Mouse (Mus musculus) limb, embryonic 14.5 days (tissue): ENCODE data around the gene Acat1. TPM values are rescaled to one million over a fixed set of nuclear protein-coding genes. Genes with fewer than 3 reads are reported as not detected.

Source experiments
- ATAC-seq: fragments of 200-750 bp; cut with Nextera tagmentation; 2 replicates; pipeline ENCODE4 v1.8.0; 2017; ENCODE audit warnings: low read depth, moderate number of reproducible peaks, moderate TSS enrichment; ENCODE audit not compliant: low FRiP score
- DNase-seq: peaks from one replicate; pipeline ENCODE4 v3.0.0-alpha.2; 2015; ENCODE audit warnings: low spot score
- H3K27ac ChIP-seq: fragments of 300-500 bp; sonication (generic); replicated peaks from 2 replicates; pipeline ENCODE4 v1.5.1; 2014; ENCODE audit warnings: low read depth, mild to moderate bottlenecking, low read length, moderate library complexity, mixed read lengths
- H3K27me3 ChIP-seq: fragments of 300-500 bp; sonication (generic); 2 replicates; pipeline ENCODE4 v1.6.1; 2014; ENCODE audit warnings: low read length, mixed read lengths; ENCODE audit not compliant: control insufficient read depth, insufficient read depth
- H3K36me3 ChIP-seq: fragments of 300-500 bp; sonication (generic); 2 replicates; pipeline ENCODE4 v1.6.1; 2014; ENCODE audit warnings: mild to moderate bottlenecking, low read length, moderate library complexity, mixed read lengths; ENCODE audit not compliant: control insufficient read depth, insufficient read depth
- H3K4me1 ChIP-seq: fragments of 300-500 bp; sonication (generic); 2 replicates; pipeline ENCODE4 v1.6.1; 2014; ENCODE audit warnings: antibody characterized with exemption, low read length, mixed read lengths; ENCODE audit not compliant: control insufficient read depth, insufficient read depth
- H3K4me2 ChIP-seq: fragments of 300-500 bp; sonication (generic); replicated peaks from 2 replicates; pipeline ENCODE4 v1.6.1; 2014; ENCODE audit warnings: low read depth, mild to moderate bottlenecking, low read length, moderate library complexity; ENCODE audit not compliant: severe bottlenecking
- H3K4me3 ChIP-seq: fragments of 300-500 bp; sonication (generic); replicated peaks from 2 replicates; pipeline ENCODE4 v1.5.1; 2014; ENCODE audit warnings: low read length
- H3K9ac ChIP-seq: fragments of 300-500 bp; sonication (generic); 2 replicates; pipeline ENCODE4 v1.6.1; 2014; ENCODE audit warnings: mild to moderate bottlenecking, low read depth, low read length, moderate library complexity; ENCODE audit not compliant: severe bottlenecking
- H3K9me3 ChIP-seq: fragments of 300-500 bp; sonication (generic); 2 replicates; pipeline ENCODE4 v1.6.1; 2016; ENCODE audit warnings: low read length; ENCODE audit not compliant: control insufficient read depth
- POLR2A ChIP-seq: fragments of 200-500 bp; IDR thresholded peaks from 2 replicates; pipeline ENCODE4 v1.8.0; 2012; ENCODE audit warnings: inconsistent platforms, mild to moderate bottlenecking, moderate library complexity, borderline replicate concordance; ENCODE audit not compliant: insufficient read depth, insufficient read length; ENCODE audit errors: extremely low read depth
- WGBS: fragments of 180-500 bp; shearing (Covaris S2); extraction: QIAGEN DNeasy Blood & Tissue Kit; methylation state at CpG from one replicate; pipeline ENCODE4 v1.1.7; 2014; 5-methylcytosine and 5-hydroxymethylcytosine counted together
- polyA plus RNA-seq, 2 experiments: library from polyadenylated mRNA; depleted of rRNA in 1 of 2; stranded (reverse) in 1 of 2; unstranded in 1 of 2; fragments of >200 nt; fragmentation: Nextera tagmentation in 1 of 2; extraction: Ambion mirVana in 1 of 2; gene quantifications; 2 replicates each; pipeline versions ENCODE4 v1.2.1 to v1.2.3; 2012 to 2014

The Acat1 gene
- polyA plus RNA-seq, 2 experiments, result 105 to 166 TPM

- H3K4me3 ChIP-seq, result peak overlapping the region; percentile 85
- 18% methylated on average over 17 of the region's 17 CpGs for WGBS
- DNase-seq (no peak), ATAC-seq (no peak)
- peak overlapping the region; percentile 75 for H3K4me2 ChIP-seq
- H3K27ac ChIP-seq, result peak overlapping the region; percentile 70; the same call in 1 of the 2 replicates
- H3K9me3 ChIP-seq, result no peaks in the 10 kb centered on the region
- no peak for TF ChIP-seq POLR2A
- no peaks in the 10 kb centered on the region for H3K27me3 ChIP-seq
- peaks cover 11% of the 10 kb centered on the region; the same call in 1 of the 2 replicates for H3K4me1 ChIP-seq
- peak overlapping the region; percentile 64 for H3K9ac ChIP-seq
- H3K36me3 ChIP-seq, result peaks cover 18% of the 10 kb centered on the region
Observed at GRCm38 (mm10) chr9:53535416-53536320, 74.5 kb downstream of the Acat1 start.

Other genes with a start within 250 kb of the Acat1 start
- gene Kdelc2, start 226.4 kb downstream of the Acat1 start, polyA plus RNA-seq (2012; rRNA removed), result 10.1 and 13.6 TPM in 2 replicates
- gene Kdelc2, start 226.4 kb downstream of the Acat1 start, polyA plus RNA-seq (2014; fragmentation: Nextera tagmentation; extraction: Ambion mirVana), result 22.8 and 23.9 TPM in 2 replicates
- gene 4930550C14Rik, start 208.1 kb downstream of the Acat1 start, polyA plus RNA-seq (2012; rRNA removed), result 0.49 and 0.80 TPM in 2 replicates
- gene 4930550C14Rik, start 208.1 kb downstream of the Acat1 start, polyA plus RNA-seq (2014; fragmentation: Nextera tagmentation; extraction: Ambion mirVana), result 1.3 TPM in 2 replicates
- 6.4 and 11.0 TPM in 2 replicates for gene Atm, start 73.6 kb downstream of the Acat1 start, polyA plus RNA-seq (2012; rRNA removed)
- gene Atm, start 73.6 kb downstream of the Acat1 start, polyA plus RNA-seq (2014; fragmentation: Nextera tagmentation; extraction: Ambion mirVana), result 12.5 and 15.6 TPM in 2 replicates
- gene Npat, start 73.3 kb downstream of the Acat1 start, polyA plus RNA-seq (2012; rRNA removed), result 12.8 and 15.1 TPM in 2 replicates
- 21.1 and 23.1 TPM in 2 replicates for gene Npat, start 73.3 kb downstream of the Acat1 start, polyA plus RNA-seq (2014; fragmentation: Nextera tagmentation; extraction: Ambion mirVana)
- 12.0 and 13.4 TPM in 2 replicates for gene Cul5, start 59.6 kb upstream of the Acat1 start, polyA plus RNA-seq (2012; rRNA removed)
- 42.4 and 45.5 TPM in 2 replicates for gene Cul5, start 59.6 kb upstream of the Acat1 start, polyA plus RNA-seq (2014; fragmentation: Nextera tagmentation; extraction: Ambion mirVana)
- 0.20 and 0.25 TPM in 2 replicates for gene Rab39, start 95.8 kb upstream of the Acat1 start, polyA plus RNA-seq (2012; rRNA removed)
- 0.28 and 0.81 TPM in 2 replicates for gene Rab39, start 95.8 kb upstream of the Acat1 start, polyA plus RNA-seq (2014; fragmentation: Nextera tagmentation; extraction: Ambion mirVana)
- 3.5 and 4.1 TPM in 2 replicates for gene Slc35f2, start 161.2 kb upstream of the Acat1 start, polyA plus RNA-seq (2012; rRNA removed)
- 4.1 and 4.5 TPM in 2 replicates for gene Slc35f2, start 161.2 kb upstream of the Acat1 start, polyA plus RNA-seq (2014; fragmentation: Nextera tagmentation; extraction: Ambion mirVana)
- gene Sln, start 239.8 kb upstream of the Acat1 start, polyA plus RNA-seq (2012; rRNA removed), result 33.4 and 43.9 TPM in 2 replicates
- 67.8 and 100 TPM in 2 replicates for gene Sln, start 239.8 kb upstream of the Acat1 start, polyA plus RNA-seq (2014; fragmentation: Nextera tagmentation; extraction: Ambion mirVana)